9 mouse cellular contexts compared by ENCODE assay signal in genomic region chr6:127965497-127965896, GRCm38 (mm10).
A peak's percentile ranks its signal among the peaks of the same experiment; 100 is the strongest.
DNase-seq lines count a peak whose midpoint lies in the region; ATAC-seq lines count a peak whose summit lies in the region.
"Had no signal": no experiment of that assay in that cellular context is flagged by ENCODE, and none has a peak within 500 bp of the region (broad histone marks: within the 10 kb centered on the region; RNA-seq: fewer than 3 reads in every experiment).

No protein-coding gene starts in this region.

- no peaks in the 10 kb centered on the region for H3K9me3 ChIP-seq in hindbrain, embryonic 10.5 days
- no peaks in the 10 kb centered on the region for H3K9me3 ChIP-seq in hindbrain, embryonic 16.5 days (ENCODE audit: control insufficient read depth, low read length)
- H3K9me3 ChIP-seq in forebrain, embryonic 14.5 days (replicated peaks; ENCODE audit: control insufficient read depth, low read length), result no peaks in the 10 kb centered on the region
- H3K9me3 ChIP-seq: megakaryocyte, embryonic 14.5 days had no signal

- WGBS in hindbrain, embryonic 10.5 days, result 48% methylated on average over 8 of the region's 8 CpGs
- 34% methylated on average over 8 of the region's 8 CpGs for WGBS in hindbrain, embryonic 16.5 days
- whole genome bisulfite sequencing in forebrain, embryonic 14.5 days, result 43% methylated on average over 8 of the region's 8 CpGs

- intact Hi-C loops in left cerebral cortex, postnatal 25 days (cut with DNase I), result no loop called here
- intact Hi-C loops in heart, postnatal 25 days (cut with DNase I), result no loop called here

- no peak overlapping the region for H3K4me3 ChIP-seq in hindbrain, embryonic 10.5 days
- H3K4me3 ChIP-seq in hindbrain, embryonic 16.5 days (ENCODE audit: low read length), result no peak overlapping the region
- no peak overlapping the region for H3K4me3 ChIP-seq in forebrain, embryonic 14.5 days (ENCODE audit: low read depth, low read length)

- peak; percentile 45 for DNase-seq in hindbrain, embryonic 10.5 days (ENCODE audit: low spot score)
- DNase-seq in R1 (ENCODE audit: low read depth, low spot score), result peak; percentile 59
- DNase-seq in forebrain, embryonic 14.5 days (ENCODE audit: low spot score), result peak; percentile 48
- peak; percentile 62 to 79 for DNase-seq in left cerebral cortex, postnatal 25 days (ENCODE audit: low spot score in 2 of 2)
- DNase-seq in ovary, postnatal 14 days (ENCODE audit: low spot score), result no peak
- no peak for DNase-seq in heart, postnatal 25 days (ENCODE audit: low spot score)

- no peak overlapping the region for H3K27ac ChIP-seq in hindbrain, embryonic 10.5 days
- no peak overlapping the region for H3K27ac ChIP-seq in hindbrain, embryonic 16.5 days (ENCODE audit: low read depth, low read length)
- H3K27ac ChIP-seq in forebrain, embryonic 14.5 days (ENCODE audit: low read depth, low read length), result no peak overlapping the region

- no peak for ATAC-seq in hindbrain, embryonic 16.5 days
- peak; percentile 52 for ATAC-seq in forebrain, embryonic 14.5 days
- ATAC-seq in CD4-positive, CD25-positive, alpha-beta regulatory T cell, adult 4 months, result no peak

- H3K36me3 ChIP-seq in hindbrain, embryonic 10.5 days, result peaks cover 41% of the 10 kb centered on the region
- H3K36me3 ChIP-seq in hindbrain, embryonic 16.5 days (ENCODE audit: control insufficient read depth, insufficient read depth, low read length), result no peaks in the 10 kb centered on the region
- no peaks in the 10 kb centered on the region for H3K36me3 ChIP-seq in forebrain, embryonic 14.5 days (ENCODE audit: control insufficient read depth, insufficient read depth, low read length)

- H3K27me3 ChIP-seq in hindbrain, embryonic 10.5 days (ENCODE audit: insufficient read depth, poor library complexity, severe bottlenecking), result no peaks in the 10 kb centered on the region
- no peaks in the 10 kb centered on the region for H3K27me3 ChIP-seq in hindbrain, embryonic 16.5 days (replicated peaks; ENCODE audit: control insufficient read depth, insufficient read depth, low read length)
- H3K27me3 ChIP-seq in forebrain, embryonic 14.5 days (replicated peaks; ENCODE audit: control insufficient read depth, insufficient read depth, low read length), result no peaks in the 10 kb centered on the region

- no peak overlapping the region for H3K9ac ChIP-seq in hindbrain, embryonic 16.5 days (ENCODE audit: low read depth, low read length)
- no peak overlapping the region for H3K9ac ChIP-seq in forebrain, embryonic 14.5 days (ENCODE audit: low read length)

- H3K4me2 ChIP-seq in hindbrain, embryonic 16.5 days (ENCODE audit: low read length), result no peak overlapping the region
- no peak overlapping the region for H3K4me2 ChIP-seq in forebrain, embryonic 14.5 days (ENCODE audit: low read length)

- H3K4me1 ChIP-seq in hindbrain, embryonic 10.5 days (replicated peaks), result peaks cover 36% of the 10 kb centered on the region
- H3K4me1 ChIP-seq in hindbrain, embryonic 16.5 days (ENCODE audit: control insufficient read depth, insufficient read depth, low read depth, low read length), result no peaks in the 10 kb centered on the region
- H3K4me1 ChIP-seq in forebrain, embryonic 14.5 days (ENCODE audit: control insufficient read depth, insufficient read depth, low read length), result no peaks in the 10 kb centered on the region

Comparison
In these comparisons a context has a peak if more than half of its experiments do, and no peak if none do; other contexts are left out.
1. DNase-seq: peak in hindbrain, embryonic 10.5 days (single experiment), R1 (single experiment), forebrain, embryonic 14.5 days (single experiment) and left cerebral cortex, postnatal 25 days (2 of 2); none in ovary, postnatal 14 days (single experiment) and heart, postnatal 25 days (single experiment).